Mouse (Mus musculus) heart, adult 8-10 months (tissue): ENCODE measurements around the gene Pkig. TPM values are rescaled to one million over a fixed set of nuclear protein-coding genes. Genes with fewer than 3 reads are reported as not detected.

Experiments
- DNase-seq: peaks from one replicate; pipeline ENCODE4 v3.0.0; 2022; ENCODE audit warnings: low spot score
- total RNA-seq, 4 experiments: library from RNA; stranded (reverse); gene quantifications; 2 replicates each; pipeline ENCODE4 v1.2.4; 2022

Pkig gene
- total RNA-seq, 4 experiments from 2014 or later, result 214 to 247 (median 224) TPM

DNA sequence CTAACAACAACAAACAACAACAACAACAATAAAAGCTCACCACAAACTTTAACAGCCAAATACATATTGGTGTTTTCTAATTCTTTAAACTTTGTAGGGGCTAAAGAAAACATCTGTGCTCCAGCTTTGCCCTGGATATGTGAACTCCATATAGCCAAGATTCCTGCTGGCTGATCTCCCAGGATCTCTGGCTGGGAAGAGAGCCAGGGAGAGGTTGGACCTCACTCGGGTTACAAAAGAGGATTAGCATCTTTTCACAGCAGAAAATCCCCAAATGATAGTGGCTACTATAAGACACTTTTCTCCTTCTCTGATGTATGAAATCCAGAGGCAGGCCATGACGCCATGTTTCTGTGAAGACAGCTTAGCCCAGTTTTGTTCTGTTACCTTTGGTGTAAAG, 98.5 kb downstream of the Pkig start:
- peak; percentile 64 for DNase-seq

DNA sequence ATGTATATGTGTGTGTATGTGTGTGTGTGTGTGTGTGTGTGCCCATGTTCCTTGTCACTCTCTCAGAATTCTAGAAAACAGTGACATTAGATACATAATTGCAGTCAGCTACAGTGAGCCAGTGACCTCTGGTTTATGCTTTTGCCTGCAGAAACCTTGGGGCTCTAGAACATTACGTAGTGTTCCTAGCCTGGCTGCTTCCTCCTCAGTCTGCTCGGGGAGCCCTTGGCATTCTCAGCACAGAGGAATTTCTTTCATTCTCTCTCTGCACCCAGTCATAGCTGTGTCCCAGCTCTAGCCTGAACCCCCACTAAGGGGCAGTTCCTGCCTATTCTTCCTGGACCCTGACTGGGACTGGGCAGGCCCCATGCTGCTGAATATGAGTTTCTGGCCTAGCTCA, 100.0 kb downstream of the Pkig start:
- DNase-seq, result no peak

GRCm38 (mm10) chr2:163760589-163760988, 102.4 kb downstream of the Pkig start:
- DNase-seq, result no peak

- DNase-seq, result no peak
Measured at GRCm38 (mm10) chr2:163761402-163761801, 103.2 kb downstream of the Pkig start.

- no peak for DNase-seq
Measured at GRCm38 (mm10) chr2:163766261-163766660, 108.1 kb downstream of the Pkig start.

DNA sequence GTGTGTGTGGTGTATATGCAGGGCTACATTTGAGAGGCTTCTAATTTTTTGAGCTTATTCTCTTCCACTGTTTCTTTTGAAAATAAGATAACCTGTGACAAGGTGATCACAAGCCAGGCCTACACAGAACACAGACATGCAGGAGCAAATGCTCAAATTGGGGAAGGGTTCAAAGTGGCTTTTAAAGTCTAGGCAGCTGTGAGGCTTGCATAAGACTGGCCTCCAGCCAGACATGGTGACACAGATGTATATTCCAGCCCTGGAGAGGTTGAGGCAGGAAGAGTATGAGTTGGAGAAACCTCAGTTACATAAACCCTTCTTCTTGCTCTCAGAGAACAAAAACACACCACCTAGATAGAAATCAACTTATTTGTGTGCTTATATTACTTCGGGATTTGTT, 108.7 kb downstream of the Pkig start:
- DNase-seq, result no peak

DNA sequence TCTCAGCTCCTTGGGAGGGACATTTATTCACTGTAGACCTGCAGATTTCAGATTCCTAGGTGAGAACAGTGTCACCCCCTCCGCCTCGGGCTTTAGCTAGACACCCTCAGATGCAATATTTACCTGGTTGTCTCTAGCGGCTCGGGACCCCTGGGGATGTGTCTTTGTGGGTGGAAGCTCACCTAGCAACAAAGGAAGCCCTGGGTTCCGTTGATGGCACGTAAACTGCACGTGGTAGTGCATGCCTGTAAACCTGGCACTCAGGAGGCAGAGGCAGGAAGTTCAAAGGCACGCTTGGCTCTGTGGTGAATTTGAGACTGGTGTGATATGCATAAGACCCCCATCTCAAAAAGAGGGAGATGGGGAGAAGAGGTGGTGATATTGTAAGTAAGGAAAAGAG, 112.5 kb downstream of the Pkig start:
- DNase-seq, result no peak

Other genes with a start within 250 kb of the Pkig start
- 10 to 100 TPM; 19.4 to 21.8 (median 20.3) TPM for gene Oser1, start 233.7 kb upstream of the Pkig start, total RNA-seq
- gene Gdap1l1, start 219.9 kb upstream of the Pkig start, total RNA-seq, result not detected
- gene Fitm2, start 185.8 kb upstream of the Pkig start, total RNA-seq, result 100 to 1,000 TPM; 197 to 218 (median 209) TPM
- not detected for gene R3hdml, start 166.1 kb upstream of the Pkig start, total RNA-seq
- not detected for gene Hnf4a, start 151.6 kb upstream of the Pkig start, total RNA-seq
- 10 to 100 TPM in 2 of 4 experiments, 1 to 10 TPM in 2; 7.4 to 15.0 (median 11.4) TPM for gene Ttpal, start 56.1 kb upstream of the Pkig start, total RNA-seq
- 100 to 1,000 TPM; 272 to 302 (median 297) TPM for gene Serinc3, start 13.3 kb upstream of the Pkig start, total RNA-seq
- 1 to 10 TPM in 2 of 4 experiments, under 1 TPM in 2; 0.46 to 1.2 (median 0.89) TPM for gene Ada, start 91.9 kb downstream of the Pkig start, total RNA-seq
- 1 to 10 TPM in 2 of 4 experiments, under 1 TPM in 2; 0.65 to 2.6 (median 1.4) TPM for gene Ccn5, start 162.5 kb downstream of the Pkig start, total RNA-seq
- not detected for gene Kcnk15, start 195.3 kb downstream of the Pkig start, total RNA-seq